Mouse (Mus musculus): ENCODE data around the gene Atox1. TPM values are rescaled to one million over a fixed set of nuclear protein-coding genes. Genes with fewer than 3 reads are reported as not detected.
"Not testable (repeated sequence)": the region's sequence is repeated elsewhere in the genome, so short reads cannot be mapped to it uniquely, and the experiment has no call there.

Atox1 gene
- total RNA-seq, 2 experiments from 2014 or later, result 18.7 to 25.9 TPM

- no peak for ATAC-seq (replicated peaks; ENCODE audit: low FRiP score, poor library complexity, severe bottlenecking)
Measured at GRCm38 (mm10) chr11:55416609-55417265, 44.3 kb downstream of the Atox1 start.

- not testable (repeated sequence) for ATAC-seq (replicated peaks; ENCODE audit: low FRiP score, poor library complexity, severe bottlenecking)
Measured at GRCm38 (mm10) chr11:55415731-55416130, 45.3 kb downstream of the Atox1 start.

DNA sequence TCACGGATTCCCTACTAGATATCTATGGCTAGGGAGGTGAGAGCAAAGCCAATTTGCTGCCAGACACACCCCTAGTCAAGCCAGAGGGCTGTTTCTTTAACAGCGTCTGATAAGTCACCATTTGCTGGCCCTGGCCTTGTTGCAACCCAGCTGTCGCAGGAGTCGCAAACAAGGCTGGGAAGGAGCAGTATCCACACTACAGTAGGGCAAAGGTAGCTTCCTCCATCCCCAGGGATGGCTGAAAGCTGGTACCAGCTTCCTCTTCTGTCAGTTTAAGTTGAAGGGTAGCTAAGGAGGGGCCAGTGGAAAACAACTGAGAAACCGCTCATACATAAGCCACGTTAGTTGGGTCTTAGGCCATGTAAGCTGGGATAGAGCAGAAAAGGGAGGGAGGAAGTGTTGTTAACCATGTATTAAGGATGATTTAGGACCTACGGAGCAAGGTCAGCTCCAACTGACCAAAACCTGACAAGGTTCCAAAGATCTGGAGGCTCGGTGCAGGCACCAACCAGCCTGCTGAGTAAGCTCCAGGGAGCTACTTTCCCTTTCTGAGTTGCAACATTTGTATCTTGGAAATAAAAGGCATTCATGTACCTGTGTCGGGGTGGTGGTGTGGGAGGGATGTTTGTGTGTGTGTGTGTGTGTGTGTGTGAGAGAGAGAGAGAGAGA is 45.9 kb downstream of the Atox1 start:
- ATAC-seq (replicated peaks; ENCODE audit: low FRiP score, poor library complexity, severe bottlenecking), result no peak

- ATAC-seq (replicated peaks; ENCODE audit: low FRiP score, poor library complexity, severe bottlenecking), result no peak
Measured at GRCm38 (mm10) chr11:55414314-55414713, 46.7 kb downstream of the Atox1 start.

- no peak for ATAC-seq (replicated peaks; ENCODE audit: low FRiP score, poor library complexity, severe bottlenecking)
Measured at GRCm38 (mm10) chr11:55413416-55413796, 47.6 kb downstream of the Atox1 start.

GRCm38 (mm10) chr11:55412680-55413415 is 48.2 kb downstream of the Atox1 start:
- ATAC-seq (replicated peaks; ENCODE audit: low FRiP score, poor library complexity, severe bottlenecking), result no peak

DNA sequence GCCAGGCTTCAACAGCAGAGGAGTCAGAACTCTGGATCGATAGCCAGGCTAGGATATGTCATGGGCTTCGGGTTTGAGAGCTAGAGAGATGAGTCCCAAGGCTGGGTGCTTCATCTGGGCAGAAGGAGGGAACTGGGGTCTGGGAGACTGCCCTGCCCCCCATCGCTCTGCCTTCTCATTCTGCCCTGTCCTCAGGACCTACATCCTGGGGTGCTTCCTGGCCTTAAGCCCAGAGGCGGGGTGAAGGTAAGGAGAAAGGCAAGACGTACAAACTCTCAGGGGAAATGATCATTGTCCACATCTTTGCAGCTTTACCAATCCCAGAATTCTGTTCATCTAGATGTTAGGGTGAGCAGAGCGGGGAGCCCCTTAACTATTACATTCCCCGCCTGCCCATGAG is 49.0 kb downstream of the Atox1 start:
- ATAC-seq (replicated peaks; ENCODE audit: low FRiP score, poor library complexity, severe bottlenecking), result no peak

- no peak for ATAC-seq (replicated peaks; ENCODE audit: low FRiP score, poor library complexity, severe bottlenecking)
Measured at GRCm38 (mm10) chr11:55410502-55410901, 50.5 kb downstream of the Atox1 start.

DNA sequence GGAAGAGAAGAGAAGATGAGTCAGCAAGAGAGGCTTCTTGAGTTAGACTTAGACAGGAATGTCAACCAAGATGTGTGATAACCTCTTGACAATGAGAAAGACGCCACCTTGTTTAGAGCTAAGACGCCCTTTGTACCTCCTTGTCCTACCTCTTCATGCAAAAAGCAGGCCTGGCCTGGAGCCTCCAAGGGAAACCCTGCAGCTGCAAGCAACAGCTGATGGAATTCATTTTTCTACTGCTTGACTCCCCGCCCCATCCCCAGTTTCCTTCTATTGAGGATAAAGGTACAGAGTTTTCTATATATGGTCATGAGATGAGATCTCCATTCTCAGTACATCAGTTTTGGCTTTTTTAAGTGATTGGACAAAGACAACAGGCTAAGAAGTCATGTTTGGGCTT is 51.0 kb downstream of the Atox1 start:
- ATAC-seq (replicated peaks; ENCODE audit: low FRiP score, poor library complexity, severe bottlenecking), result no peak

DNA sequence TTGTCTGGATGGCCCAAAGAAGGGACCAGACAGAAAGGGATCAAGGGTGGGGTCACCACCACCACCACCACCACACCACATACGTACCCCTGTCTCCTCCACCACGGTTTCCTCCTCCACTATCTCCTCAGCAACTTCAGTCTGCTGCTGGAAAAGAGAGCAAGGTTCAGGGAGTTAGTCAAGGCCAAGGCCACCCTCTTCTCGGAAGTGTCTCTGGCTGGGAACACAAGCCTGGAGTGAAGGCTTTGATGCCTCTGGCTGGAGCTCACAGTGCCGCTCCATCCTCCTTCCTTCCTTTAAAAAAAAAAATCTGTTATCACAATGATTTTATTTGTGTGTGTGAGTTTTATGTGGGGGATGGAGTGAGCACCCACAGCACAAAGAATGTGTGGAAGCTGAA is 53.9 kb downstream of the Atox1 start:
- no peak for ATAC-seq (replicated peaks; ENCODE audit: low FRiP score, poor library complexity, severe bottlenecking)

- no peak for ATAC-seq (replicated peaks; ENCODE audit: low FRiP score, poor library complexity, severe bottlenecking)
Measured at GRCm38 (mm10) chr11:55405601-55406469, 55.2 kb downstream of the Atox1 start.

- ATAC-seq (replicated peaks; ENCODE audit: low FRiP score, poor library complexity, severe bottlenecking), result no peak
Measured at GRCm38 (mm10) chr11:55404659-55405457, 56.2 kb downstream of the Atox1 start.

GRCm38 (mm10) chr11:55400863-55401262 is 60.2 kb downstream of the Atox1 start:
- ATAC-seq (replicated peaks; ENCODE audit: low FRiP score, poor library complexity, severe bottlenecking), result no peak

DNA sequence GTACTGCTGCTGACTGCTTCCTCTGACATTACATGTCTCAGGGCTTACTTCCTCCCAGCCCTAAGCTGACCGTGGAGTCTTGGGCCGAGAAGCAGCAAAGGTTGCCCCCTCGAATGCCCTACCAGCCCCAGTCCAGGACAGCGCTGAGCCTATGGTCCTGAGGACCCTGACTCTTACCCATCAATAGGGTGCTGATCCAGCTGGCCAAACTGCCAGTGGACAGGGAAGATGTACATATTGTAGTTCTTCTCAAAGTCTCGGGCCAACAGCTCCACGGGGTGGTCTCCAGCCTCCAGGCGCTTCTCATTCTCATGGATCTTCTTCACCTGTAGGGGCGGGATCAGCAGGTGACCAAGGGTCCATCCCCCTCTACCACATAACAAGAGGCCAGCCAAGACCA is 62.7 kb downstream of the Atox1 start:
- ATAC-seq (replicated peaks; ENCODE audit: low FRiP score, poor library complexity, severe bottlenecking), result no peak

- ATAC-seq (replicated peaks; ENCODE audit: low FRiP score, poor library complexity, severe bottlenecking), result no peak
Measured at GRCm38 (mm10) chr11:55397441-55397840, 63.6 kb downstream of the Atox1 start.

DNA sequence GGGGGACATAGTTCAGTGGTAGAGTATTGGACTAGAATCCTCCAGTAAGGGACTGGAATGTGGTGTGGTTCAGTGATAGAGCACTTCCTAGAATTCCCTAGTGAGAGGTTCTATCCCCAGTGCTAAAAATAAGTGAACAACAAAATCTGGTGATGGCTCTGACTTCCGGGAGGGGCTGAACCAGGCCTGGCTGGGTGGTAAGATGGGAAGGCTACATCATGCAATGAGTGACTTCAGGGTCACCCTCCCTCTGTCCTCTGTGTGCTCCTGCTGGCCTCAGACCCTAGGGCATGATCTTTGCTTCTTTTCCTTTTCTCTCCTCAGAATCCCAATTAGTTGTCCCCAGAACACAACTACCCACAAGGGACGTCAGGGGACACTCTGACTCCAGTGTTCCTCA is 64.0 kb downstream of the Atox1 start:
- no peak for ATAC-seq (replicated peaks; ENCODE audit: low FRiP score, poor library complexity, severe bottlenecking)

Data from erythroblast, adult 5-6 weeks (primary cell).